Mouse (Mus musculus) bone marrow, adult 2 months (tissue): ENCODE measurements around the gene Exosc2.

Experiments
- CTCF ChIP-seq: fragments of 200-500 bp; IDR thresholded peaks from 2 replicates; pipeline ENCODE4 v1.5.1; 2011; ENCODE audit warnings: low read length, control low read depth; ENCODE audit not compliant: control insufficient read depth, insufficient read depth
- POLR2A ChIP-seq: fragments of 200-500 bp; IDR thresholded peaks from 2 replicates; pipeline ENCODE4 v1.6.1; 2011; ENCODE audit warnings: low read depth, mild to moderate bottlenecking, control low read depth, low read length, borderline replicate concordance; ENCODE audit not compliant: control insufficient read depth

DNA sequence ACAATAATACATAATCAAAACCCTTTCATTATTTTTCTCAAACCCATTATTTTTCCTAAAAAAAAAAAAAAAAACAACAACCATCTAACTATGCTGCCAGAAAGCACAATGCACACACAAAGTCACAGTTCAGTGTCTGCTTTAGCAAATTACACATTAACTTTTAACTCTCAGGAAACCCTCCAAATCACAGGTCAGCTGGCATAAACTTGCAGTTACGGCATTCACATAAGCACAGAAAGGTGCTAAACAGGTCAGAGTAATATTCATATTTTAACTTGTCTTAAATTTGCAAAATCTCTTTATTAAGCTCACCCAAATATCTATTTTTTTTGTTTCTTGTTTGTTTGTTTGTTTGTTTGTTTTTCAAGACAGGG is 6.7 kb upstream of the Exosc2 start:
- no peak for TF ChIP-seq POLR2A
- TF ChIP-seq CTCF: no peak
